In genomic region chr17:31842930-31843822, GRCm38 (mm10) we compare ENCODE assay signal across 11 mouse cellular contexts. TPM values are rescaled to one million over a fixed set of nuclear protein-coding genes. Genes with fewer than 3 reads are reported as not detected.
DNase-seq lines count a peak whose midpoint lies in the region; ATAC-seq and TF ChIP-seq lines count a peak whose summit lies in the region.
"Had no signal": no experiment of that assay in that cellular context is flagged by ENCODE, and none has a peak within 500 bp of the region (broad histone marks: within the 10 kb centered on the region; RNA-seq: fewer than 3 reads in every experiment).

No protein-coding gene starts in this region.

- no peaks in the 10 kb centered on the region for H3K9me3 ChIP-seq in liver, embryonic 15.5 days (replicated peaks)
- H3K9me3 ChIP-seq in limb, embryonic 14.5 days (ENCODE audit: control insufficient read depth, low read length) = no peaks in the 10 kb centered on the region
- H3K9me3 ChIP-seq in forebrain, embryonic 14.5 days (replicated peaks; ENCODE audit: control insufficient read depth, low read length) = no peaks in the 10 kb centered on the region
- H3K9me3 ChIP-seq: forebrain, embryonic 15.5 days had no signal

- H3K4me1 ChIP-seq in liver, embryonic 15.5 days (replicated peaks) = peaks cover 29% of the 10 kb centered on the region
- peaks cover 13% of the 10 kb centered on the region for H3K4me1 ChIP-seq in bone marrow, adult 2 months (ENCODE audit: control insufficient read depth, insufficient read depth, low read length)
- no peaks in the 10 kb centered on the region for H3K4me1 ChIP-seq in limb, embryonic 14.5 days (ENCODE audit: control insufficient read depth, insufficient read depth, low read length)
- H3K4me1 ChIP-seq in forebrain, embryonic 14.5 days (ENCODE audit: control insufficient read depth, insufficient read depth, low read length) = no peaks in the 10 kb centered on the region

- no peak for TF ChIP-seq POLR2A in bone marrow, adult 2 months (IDR thresholded peaks at IDR 0.05; ENCODE audit: borderline replicate concordance, control insufficient read depth, low read depth, low read length)
- no peak for TF ChIP-seq POLR2A in limb, embryonic 14.5 days (IDR thresholded peaks at IDR 0.05; ENCODE audit: borderline replicate concordance, extremely low read depth, insufficient read depth, insufficient read length)

- no peak overlapping the region for H3K4me2 ChIP-seq in liver, embryonic 15.5 days
- no peak overlapping the region for H3K4me2 ChIP-seq in limb, embryonic 14.5 days (replicated peaks; ENCODE audit: low read depth, low read length, severe bottlenecking)
- H3K4me2 ChIP-seq in forebrain, embryonic 14.5 days (ENCODE audit: low read length) = no peak overlapping the region
- H3K4me2 ChIP-seq: forebrain, embryonic 15.5 days had no signal

- no peak overlapping the region for H3K4me3 ChIP-seq in liver, embryonic 15.5 days (replicated peaks)
- H3K4me3 ChIP-seq in bone marrow, adult 2 months (replicated peaks; ENCODE audit: control insufficient read depth, low read depth, low read length) = no peak overlapping the region
- H3K4me3 ChIP-seq in limb, embryonic 14.5 days (replicated peaks; ENCODE audit: low read length) = no peak overlapping the region
- H3K4me3 ChIP-seq in forebrain, embryonic 14.5 days (ENCODE audit: low read depth, low read length) = no peak overlapping the region
- H3K4me3 ChIP-seq: forebrain, embryonic 15.5 days had no signal

- peak overlapping the region; percentile 42; the same call in 1 of the 2 replicates for H3K27ac ChIP-seq in liver, embryonic 15.5 days (replicated peaks)
- H3K27ac ChIP-seq in bone marrow, adult 2 months (ENCODE audit: control insufficient read depth, insufficient read depth, low read depth, low read length, poor library complexity) = peak overlapping the region; percentile 91
- 0 out of 2 replicates have a peak overlapping the region, but pooled peaks have one; percentile 13 for H3K27ac ChIP-seq in limb, embryonic 14.5 days (replicated peaks; ENCODE audit: low read depth, low read length)
- H3K27ac ChIP-seq in forebrain, embryonic 14.5 days (ENCODE audit: low read depth, low read length) = no peak overlapping the region
- H3K27ac ChIP-seq: forebrain, embryonic 15.5 days had no signal

- TF ChIP-seq CTCF in bone marrow, adult 2 months (IDR thresholded peaks at IDR 0.05; ENCODE audit: control insufficient read depth, insufficient read depth, low read length) = no peak

- no peak for ATAC-seq in liver, embryonic 15.5 days (ENCODE audit: insufficient read depth)
- ATAC-seq in limb, embryonic 14.5 days (ENCODE audit: low FRiP score, low read depth) = no peak
- no peak for ATAC-seq in forebrain, embryonic 14.5 days
- ATAC-seq: forebrain, embryonic 15.5 days had no signal

- peaks cover 36% of the 10 kb centered on the region for H3K36me3 ChIP-seq in liver, embryonic 15.5 days (replicated peaks)
- peaks cover 44% of the 10 kb centered on the region for H3K36me3 ChIP-seq in limb, embryonic 14.5 days (ENCODE audit: control insufficient read depth, insufficient read depth, low read length)
- peaks cover 46% of the 10 kb centered on the region for H3K36me3 ChIP-seq in forebrain, embryonic 14.5 days (ENCODE audit: control insufficient read depth, insufficient read depth, low read length)

- H3K9ac ChIP-seq in liver, embryonic 15.5 days = no peak overlapping the region
- H3K9ac ChIP-seq in limb, embryonic 14.5 days (ENCODE audit: low read depth, low read length, severe bottlenecking) = no peak overlapping the region
- H3K9ac ChIP-seq in forebrain, embryonic 14.5 days (ENCODE audit: low read length) = no peak overlapping the region
- H3K9ac ChIP-seq: forebrain, embryonic 15.5 days had no signal

- DNase-seq in heart, adult 11 months = peak; percentile 92
- no peak for DNase-seq in heart, adult 9 months (ENCODE audit: low spot score in 2 of 2)
- DNase-seq in liver = no peak
- DNase-seq in limb, embryonic 14.5 days (ENCODE audit: low spot score) = no peak
- DNase-seq in frontal cortex, postnatal 25 days (ENCODE audit: low spot score in 2 of 2) = no peak
- no peak for DNase-seq in forebrain, embryonic 14.5 days (ENCODE audit: low spot score)
- DNase-seq: cerebellum, adult 11-12 months; left cerebral cortex, postnatal 4 days had no signal

- WGBS in liver, embryonic 15.5 days (ENCODE audit: insufficient replicate concordance) = 63% methylated on average over 12 of the region's 12 CpGs
- 73% methylated on average over 12 of the region's 12 CpGs for WGBS in bone marrow, adult 2 months
- WGBS in limb, embryonic 14.5 days = 90% methylated on average over 12 of the region's 12 CpGs
- 91% methylated on average over 12 of the region's 12 CpGs for WGBS in forebrain, embryonic 14.5 days

- no peaks in the 10 kb centered on the region for H3K27me3 ChIP-seq in liver, embryonic 15.5 days
- H3K27me3 ChIP-seq in limb, embryonic 14.5 days (ENCODE audit: control insufficient read depth, insufficient read depth, low read length) = no peaks in the 10 kb centered on the region
- H3K27me3 ChIP-seq in forebrain, embryonic 14.5 days (replicated peaks; ENCODE audit: control insufficient read depth, insufficient read depth, low read length) = no peaks in the 10 kb centered on the region
- H3K27me3 ChIP-seq: forebrain, embryonic 15.5 days had no signal

RNA-seq across cellular contexts. Expression of gene Sik1, which starts 12.4 kb away (rescaled TPM):
- polyA plus RNA-seq in liver, embryonic 15.5 days (2015; fragmentation: Nextera tagmentation; extraction: Ambion mirVana) = 5.3 and 6.8 TPM in 2 replicates
- polyA plus RNA-seq in bone marrow, adult 2 months (2011; ENCODE audit: insufficient read depth, insufficient read length, low replicate concordance, missing spikeins) = 24.1 and 42.9 TPM in 2 replicates
- 19.9 and 23.5 TPM in 2 replicates for polyA plus RNA-seq in limb, embryonic 14.5 days (2012; rRNA removed)
- polyA plus RNA-seq in limb, embryonic 14.5 days (2014; fragmentation: Nextera tagmentation; extraction: Ambion mirVana) = 22.3 and 26.9 TPM in 2 replicates
- 12.2 and 14.7 TPM in 2 replicates for polyA plus RNA-seq in forebrain, embryonic 14.5 days (2014; fragmentation: Nextera tagmentation; extraction: Ambion mirVana)
